15 mouse cellular contexts compared by ENCODE assay signal in genomic region chr2:118963007-118963675, GRCm38 (mm10). TPM values are rescaled to one million over a fixed set of nuclear protein-coding genes. Genes with fewer than 3 reads are reported as not detected.
DNase-seq lines count a peak whose midpoint lies in the region; ATAC-seq and TF ChIP-seq lines count a peak whose summit lies in the region.
"Had no signal": no experiment of that assay in that cellular context is flagged by ENCODE, and none has a peak within 500 bp of the region (broad histone marks: within the 10 kb centered on the region; RNA-seq: fewer than 3 reads in every experiment).

No protein-coding gene starts in this region.

- TF ChIP-seq CTCF in hindbrain, postnatal 0 days (IDR thresholded peaks at IDR 0.05; ENCODE audit: low read depth): peak; percentile 49
- TF ChIP-seq CTCF in liver, embryonic 14.5 days (IDR thresholded peaks at IDR 0.05; ENCODE audit: low read depth): peak; percentile 63

- no peak overlapping the region for H3K27ac ChIP-seq in hindbrain, postnatal 0 days
- H3K27ac ChIP-seq in hindbrain, embryonic 12.5 days: no peak overlapping the region
- H3K27ac ChIP-seq in liver, embryonic 14.5 days: peak overlapping the region; percentile 74
- H3K27ac ChIP-seq: embryonic facial prominence, embryonic 15.5 days; neural tube, embryonic 13.5 days had no signal

- H3K9me3 ChIP-seq in hindbrain, postnatal 0 days (ENCODE audit: low read length): no peaks in the 10 kb centered on the region
- H3K9me3 ChIP-seq in hindbrain, embryonic 12.5 days (replicated peaks): no peaks in the 10 kb centered on the region
- no peaks in the 10 kb centered on the region for H3K9me3 ChIP-seq in liver, embryonic 14.5 days (ENCODE audit: control insufficient read depth, low read length)
- H3K9me3 ChIP-seq: embryonic facial prominence, embryonic 15.5 days; neural tube, embryonic 13.5 days had no signal

- DNase-seq in hindbrain, postnatal 0 days (ENCODE audit: low spot score): no peak
- DNase-seq in 416B (ENCODE audit: low read depth) (peak; percentile 42), NIH3T3 (ENCODE audit: low read depth) (peak; percentile 34)
- DNase-seq in liver, embryonic 14.5 days (ENCODE audit: low read depth in 3 of 3, low spot score in 3 of 3): peak; percentile 42 to 57 (median 48)
- no peak for DNase-seq in adrenal gland, postnatal 36 days
- no peak for DNase-seq in lung, postnatal 10 days
- no peak for DNase-seq in frontal cortex, postnatal 14 days (ENCODE audit: low spot score in 2 of 2)
- DNase-seq: cerebellum, postnatal 25 days; kidney, postnatal 10 days; lung, adult 2 months; thymus, postnatal 4 days had no signal

- H3K27me3 ChIP-seq in hindbrain, postnatal 0 days (ENCODE audit: insufficient read depth, low read length): no peaks in the 10 kb centered on the region
- no peaks in the 10 kb centered on the region for H3K27me3 ChIP-seq in hindbrain, embryonic 12.5 days
- no peaks in the 10 kb centered on the region for H3K27me3 ChIP-seq in liver, embryonic 14.5 days (ENCODE audit: control insufficient read depth, insufficient read depth, low read length)
- H3K27me3 ChIP-seq: embryonic facial prominence, embryonic 15.5 days; neural tube, embryonic 13.5 days had no signal

- H3K36me3 ChIP-seq in hindbrain, postnatal 0 days (ENCODE audit: insufficient read depth, low read length): no peaks in the 10 kb centered on the region
- no peaks in the 10 kb centered on the region for H3K36me3 ChIP-seq in hindbrain, embryonic 12.5 days
- H3K36me3 ChIP-seq in liver, embryonic 14.5 days (replicated peaks; ENCODE audit: control insufficient read depth, insufficient read depth, low read depth): no peaks in the 10 kb centered on the region
- H3K36me3 ChIP-seq: embryonic facial prominence, embryonic 15.5 days; neural tube, embryonic 13.5 days had no signal

- peak; percentile 71 for TF ChIP-seq EP300 in liver, embryonic 14.5 days (IDR thresholded peaks at IDR 0.05; ENCODE audit: low read depth)

- no peaks in the 10 kb centered on the region for H3K4me1 ChIP-seq in hindbrain, postnatal 0 days (ENCODE audit: insufficient read depth, low read length)
- H3K4me1 ChIP-seq in hindbrain, embryonic 12.5 days: no peaks in the 10 kb centered on the region
- peaks cover 37 to 48% of the 10 kb centered on the region in 2 experiments for H3K4me1 ChIP-seq in liver, embryonic 14.5 days (replicated peaks; ENCODE audit: control insufficient read depth in 2 of 2, insufficient read depth in 2 of 2, low read length in 1 of 2)
- H3K4me1 ChIP-seq: embryonic facial prominence, embryonic 15.5 days; neural tube, embryonic 13.5 days had no signal

- WGBS in hindbrain, postnatal 0 days: 62% methylated on average over 9 of the region's 9 CpGs
- 59% methylated on average over 9 of the region's 9 CpGs for WGBS in hindbrain, embryonic 12.5 days
- 27% methylated on average over 9 of the region's 9 CpGs for WGBS in liver, embryonic 14.5 days (ENCODE audit: insufficient replicate concordance)

- H3K9ac ChIP-seq in hindbrain, postnatal 0 days (replicated peaks; ENCODE audit: low read length): no peak overlapping the region
- H3K9ac ChIP-seq in hindbrain, embryonic 12.5 days: no peak overlapping the region
- peak overlapping the region; percentile 33 for H3K9ac ChIP-seq in liver, embryonic 14.5 days (replicated peaks)
- H3K9ac ChIP-seq: embryonic facial prominence, embryonic 15.5 days; neural tube, embryonic 13.5 days had no signal

- no peak overlapping the region for H3K4me2 ChIP-seq in hindbrain, postnatal 0 days (ENCODE audit: low read depth, low read length)
- H3K4me2 ChIP-seq in hindbrain, embryonic 12.5 days (replicated peaks): no peak overlapping the region
- H3K4me2 ChIP-seq in liver, embryonic 14.5 days (ENCODE audit: low read depth): peak overlapping the region; percentile 44
- H3K4me2 ChIP-seq: embryonic facial prominence, embryonic 15.5 days; neural tube, embryonic 13.5 days had no signal

- no peak for ATAC-seq in hindbrain, postnatal 0 days
- no peak for ATAC-seq in hindbrain, embryonic 12.5 days (ENCODE audit: low FRiP score)
- peak; percentile 80 for ATAC-seq in liver, embryonic 14.5 days (ENCODE audit: insufficient read depth)
- ATAC-seq: activated CD4-positive, CD25-positive, alpha-beta regulatory T cell, adult 4 months had no signal

- no peak overlapping the region for H3K4me3 ChIP-seq in hindbrain, postnatal 0 days (ENCODE audit: low read length)
- no peak overlapping the region for H3K4me3 ChIP-seq in hindbrain, embryonic 12.5 days
- no peak overlapping the region; a peak in 1 of 4 replicates for H3K4me3 ChIP-seq in liver, embryonic 14.5 days (ENCODE audit: insufficient read depth in 1 of 2, low read depth in 2 of 2, low read length in 2 of 2)
- H3K4me3 ChIP-seq: embryonic facial prominence, embryonic 15.5 days; neural tube, embryonic 13.5 days had no signal

RNA-seq across cellular contexts. Expression of gene Chst14, which starts 36.8 kb away (rescaled TPM):
- 6.2 and 8.5 TPM in 2 replicates for total RNA-seq in hindbrain, postnatal 0 days (2014; rRNA removed)
- 4.7 and 4.9 TPM in 2 replicates for polyA plus RNA-seq in hindbrain, postnatal 0 days (2015; fragmentation: Nextera tagmentation; extraction: Ambion mirVana)
- 26.9 and 29.6 TPM in 2 replicates for polyA plus RNA-seq in hindbrain, embryonic 12.5 days (2016; fragmentation: Nextera tagmentation; extraction: Ambion mirVana)
- 3.6 and 3.7 TPM in 2 replicates for polyA plus RNA-seq in liver, embryonic 14.5 days (2012; rRNA removed)
- polyA plus RNA-seq in liver, embryonic 14.5 days (2014; fragmentation: Nextera tagmentation; extraction: Ambion mirVana): 4.2 and 4.3 TPM in 2 replicates
- total RNA-seq in adrenal gland, postnatal 36 days (2021): 10 to 100 TPM in 1 of 2 experiments, 1 to 10 TPM in 1; 9.7 to 15.0 TPM

Comparison
In these comparisons a context has a peak if more than half of its experiments do, and no peak if none do; other contexts are left out.
1. DNase-seq: peak in 416B (single experiment), NIH3T3 (single experiment) and liver, embryonic 14.5 days (3 of 3); none in hindbrain, postnatal 0 days (single experiment), adrenal gland, postnatal 36 days (0 of 2), lung, postnatal 10 days (single experiment) and frontal cortex, postnatal 14 days (0 of 2).